Mouse (Mus musculus): ENCODE data around the gene Pdcd11.

Gene Pdcd11

GRCm38 (mm10) chr19:47174515-47174914 lies 83.9 kb downstream of the Pdcd11 start:
- peak; percentile 67 to 70 for DNase-seq

- DNase-seq, result no peak
Measured at GRCm38 (mm10) chr19:47175472-47175871, 84.9 kb downstream of the Pdcd11 start.

- DNase-seq, result no peak
Measured at GRCm38 (mm10) chr19:47176916-47177505, 86.4 kb downstream of the Pdcd11 start.

GRCm38 (mm10) chr19:47178001-47178400 lies 87.4 kb downstream of the Pdcd11 start:
- peak; percentile 73 to 80 for DNase-seq

GRCm38 (mm10) chr19:47178431-47179271 lies 88.1 kb downstream of the Pdcd11 start, which contains the start of gene Neurl1a:
Gene Neurl1a, plus strand, starts transcription at chr19:47178820.
- peak; percentile 76 to 79 for DNase-seq

- peak; percentile 69 to 74 for DNase-seq
Measured at GRCm38 (mm10) chr19:47179272-47179809, 88.8 kb downstream of the Pdcd11 start.

GRCm38 (mm10) chr19:47180011-47180410 lies 89.4 kb downstream of the Pdcd11 start:
- no peak for DNase-seq

Data from cerebellum, postnatal 14 days (tissue).